14 mouse cellular contexts compared by ENCODE assay signal in genomic region chr12:100985050-100985792, GRCm38 (mm10). TPM values are rescaled to one million over a fixed set of nuclear protein-coding genes. Genes with fewer than 3 reads are reported as not detected.
DNase-seq lines count a peak whose midpoint lies in the region; ATAC-seq lines count a peak whose summit lies in the region.
"Had no signal": no experiment of that assay in that cellular context is flagged by ENCODE, and none has a peak within 500 bp of the region (broad histone marks: within the 10 kb centered on the region; RNA-seq: fewer than 3 reads in every experiment).

No protein-coding gene starts in this region.

- no peak overlapping the region for H3K4me2 ChIP-seq in embryonic facial prominence, embryonic 15.5 days (replicated peaks)
- H3K4me2 ChIP-seq in liver, embryonic 16.5 days (ENCODE audit: low read depth, low read length) = no peak overlapping the region
- no peak overlapping the region for H3K4me2 ChIP-seq in liver, embryonic 12.5 days
- H3K4me2 ChIP-seq in heart, embryonic 11.5 days = no peak overlapping the region

- DNase-seq in embryonic facial prominence, embryonic 10.5 days (ENCODE audit: low spot score) = no peak
- no peak for DNase-seq in embryo, embryonic 11 days
- DNase-seq: cerebellum, adult 2 months; lung, adult 2 months; thymus, postnatal 4 days had no signal

- H3K27me3 ChIP-seq in embryonic facial prominence, embryonic 15.5 days = no peaks in the 10 kb centered on the region
- peaks cover 39% of the 10 kb centered on the region for H3K27me3 ChIP-seq in embryonic facial prominence, embryonic 10.5 days (replicated peaks; ENCODE audit: low read depth, poor library complexity, severe bottlenecking)
- no peaks in the 10 kb centered on the region for H3K27me3 ChIP-seq in liver, embryonic 16.5 days (ENCODE audit: control insufficient read depth, insufficient read depth, low read depth, low read length)
- H3K27me3 ChIP-seq in liver, embryonic 12.5 days (replicated peaks) = no peaks in the 10 kb centered on the region
- peaks cover 17% of the 10 kb centered on the region for H3K27me3 ChIP-seq in heart, embryonic 11.5 days (ENCODE audit: control insufficient read depth, insufficient read depth, low read length)

- WGBS in embryonic facial prominence, embryonic 15.5 days = 67% methylated on average over 10 of the region's 10 CpGs
- 87% methylated on average over 10 of the region's 10 CpGs for WGBS in embryonic facial prominence, embryonic 10.5 days
- 69% methylated on average over 10 of the region's 10 CpGs for WGBS in liver, embryonic 16.5 days (ENCODE audit: insufficient replicate concordance)
- 80% methylated on average over 10 of the region's 10 CpGs for WGBS in liver, embryonic 12.5 days (ENCODE audit: insufficient replicate concordance)
- 78% methylated on average over 10 of the region's 10 CpGs for WGBS in heart, embryonic 11.5 days (ENCODE audit: insufficient replicate concordance)

- no peak for ATAC-seq in embryonic facial prominence, embryonic 15.5 days (ENCODE audit: insufficient number of reproducible peaks, low FRiP score, low TSS enrichment, low read depth)
- no peak for ATAC-seq in liver, embryonic 16.5 days (ENCODE audit: low read depth)
- ATAC-seq in liver, embryonic 12.5 days = no peak
- ATAC-seq in erythroid progenitor cell, adult 5-6 weeks (replicated peaks; ENCODE audit: low FRiP score, poor library complexity, severe bottlenecking) = 0 out of 2 replicates have a peak, but pooled peaks have one; percentile 47
- ATAC-seq in monocyte, adult 5-6 weeks (replicated peaks; ENCODE audit: insufficient number of reproducible peaks, low FRiP score, low TSS enrichment, poor library complexity, severe bottlenecking) = peak; percentile 72
- no peak for ATAC-seq in heart, embryonic 11.5 days (replicated peaks; ENCODE audit: insufficient number of reproducible peaks, low FRiP score, low TSS enrichment)

- peaks cover 42% of the 10 kb centered on the region for H3K4me1 ChIP-seq in embryonic facial prominence, embryonic 15.5 days
- peaks cover 53% of the 10 kb centered on the region for H3K4me1 ChIP-seq in embryonic facial prominence, embryonic 10.5 days
- H3K4me1 ChIP-seq in liver, embryonic 16.5 days (ENCODE audit: control insufficient read depth, low read depth, low read length) = peaks cover 9% of the 10 kb centered on the region
- peaks cover 29% of the 10 kb centered on the region for H3K4me1 ChIP-seq in liver, embryonic 12.5 days
- 0 out of 2 replicates have a peak, but pooled peaks cover 12% of the 10 kb centered on the region for H3K4me1 ChIP-seq in heart, embryonic 11.5 days (ENCODE audit: control insufficient read depth, insufficient read depth, low read length)

- no peaks in the 10 kb centered on the region for H3K36me3 ChIP-seq in embryonic facial prominence, embryonic 15.5 days
- peaks cover 19% of the 10 kb centered on the region for H3K36me3 ChIP-seq in embryonic facial prominence, embryonic 10.5 days (replicated peaks)
- H3K36me3 ChIP-seq in liver, embryonic 16.5 days (ENCODE audit: control insufficient read depth, insufficient read depth) = no peaks in the 10 kb centered on the region; the same call in 1 of the 2 replicates
- peaks cover 45% of the 10 kb centered on the region for H3K36me3 ChIP-seq in liver, embryonic 12.5 days
- no peaks in the 10 kb centered on the region for H3K36me3 ChIP-seq in heart, embryonic 11.5 days (ENCODE audit: control insufficient read depth, insufficient read depth, low read length)
- H3K36me3 ChIP-seq: limb, embryonic 10.5 days had no signal

- H3K9me3 ChIP-seq in embryonic facial prominence, embryonic 15.5 days (replicated peaks) = no peaks in the 10 kb centered on the region
- no peaks in the 10 kb centered on the region for H3K9me3 ChIP-seq in embryonic facial prominence, embryonic 10.5 days
- no peaks in the 10 kb centered on the region for H3K9me3 ChIP-seq in liver, embryonic 16.5 days (replicated peaks; ENCODE audit: control insufficient read depth, low read length)
- no peaks in the 10 kb centered on the region for H3K9me3 ChIP-seq in liver, embryonic 12.5 days (replicated peaks)
- no peaks in the 10 kb centered on the region for H3K9me3 ChIP-seq in heart, embryonic 11.5 days (replicated peaks; ENCODE audit: control insufficient read depth, low read length)
- H3K9me3 ChIP-seq: limb, embryonic 10.5 days had no signal

- peak overlapping the region; percentile 22; the same call in 1 of the 2 replicates for H3K27ac ChIP-seq in embryonic facial prominence, embryonic 15.5 days (replicated peaks)
- H3K27ac ChIP-seq in embryonic facial prominence, embryonic 10.5 days (replicated peaks) = no peak overlapping the region
- peak overlapping the region; percentile 35 for H3K27ac ChIP-seq in liver, embryonic 16.5 days (ENCODE audit: low read length)
- no peak overlapping the region for H3K27ac ChIP-seq in liver, embryonic 12.5 days
- no peak overlapping the region for H3K27ac ChIP-seq in heart, embryonic 11.5 days (ENCODE audit: low read depth, low read length)
- H3K27ac ChIP-seq: kidney, postnatal 0 days; limb, embryonic 10.5 days had no signal

- H3K9ac ChIP-seq in embryonic facial prominence, embryonic 15.5 days = no peak overlapping the region
- no peak overlapping the region for H3K9ac ChIP-seq in liver, embryonic 16.5 days (ENCODE audit: low read depth, low read length)
- H3K9ac ChIP-seq in liver, embryonic 12.5 days = no peak overlapping the region
- no peak overlapping the region for H3K9ac ChIP-seq in heart, embryonic 11.5 days (ENCODE audit: low read depth, low read length)

- no peak overlapping the region for H3K4me3 ChIP-seq in embryonic facial prominence, embryonic 15.5 days (replicated peaks)
- H3K4me3 ChIP-seq in embryonic facial prominence, embryonic 10.5 days = no peak overlapping the region
- H3K4me3 ChIP-seq in liver, embryonic 16.5 days (ENCODE audit: low read depth, low read length) = no peak overlapping the region
- H3K4me3 ChIP-seq in liver, embryonic 12.5 days = no peak overlapping the region
- no peak overlapping the region for H3K4me3 ChIP-seq in heart, embryonic 11.5 days (ENCODE audit: low read depth, low read length)
- H3K4me3 ChIP-seq: erythroblast, embryonic 14.5 days; limb, embryonic 10.5 days had no signal

RNA-seq across cellular contexts. Expression of gene Ccdc88c, which starts 43.6 kb away (rescaled TPM):
- polyA plus RNA-seq in embryonic facial prominence, embryonic 15.5 days (2015; fragmentation: Nextera tagmentation; extraction: Ambion mirVana) = 6.7 and 7.3 TPM in 2 replicates
- polyA plus RNA-seq in embryonic facial prominence, embryonic 10.5 days (2016; fragmentation: Nextera tagmentation; extraction: Ambion mirVana) = 10.8 and 12.5 TPM in 2 replicates
- 5.9 and 6.1 TPM in 2 replicates for polyA plus RNA-seq in liver, embryonic 16.5 days (2015; fragmentation: Nextera tagmentation; extraction: Ambion mirVana)
- polyA plus RNA-seq in liver, embryonic 12.5 days (2016; fragmentation: Nextera tagmentation; extraction: Ambion mirVana) = 8.4 and 9.6 TPM in 2 replicates
- total RNA-seq in erythroid progenitor cell, adult 5-6 weeks (2015; ENCODE audit: low replicate concordance) = 96.4 and 130 TPM in 2 replicates
- 189 and 234 TPM in 2 replicates for total RNA-seq in erythroid progenitor cell, adult 5-6 weeks (2017; ENCODE audit: low replicate concordance)
- total RNA-seq in monocyte, adult 5-6 weeks (2017) = 350 to 541 TPM (median 365 TPM) in 3 replicates
- polyA plus RNA-seq in heart, embryonic 11.5 days (2014; fragmentation: Nextera tagmentation; extraction: Ambion mirVana) = 2.0 and 3.1 TPM in 2 replicates

Comparison
In these comparisons a context has a peak if more than half of its experiments do, and no peak if none do; other contexts are left out.
1. H3K27ac ChIP-seq: peak in embryonic facial prominence, embryonic 15.5 days (single experiment) and liver, embryonic 16.5 days (single experiment); none in embryonic facial prominence, embryonic 10.5 days (single experiment), liver, embryonic 12.5 days (single experiment) and heart, embryonic 11.5 days (single experiment).
2. ATAC-seq: peak in erythroid progenitor cell, adult 5-6 weeks (single experiment) and monocyte, adult 5-6 weeks (single experiment); none in embryonic facial prominence, embryonic 15.5 days (single experiment), liver, embryonic 16.5 days (single experiment), liver, embryonic 12.5 days (single experiment) and heart, embryonic 11.5 days (single experiment).